Mouse (Mus musculus): ENCODE measurements around the gene Il4ra. TPM values are rescaled to one million over a fixed set of nuclear protein-coding genes. Genes with fewer than 3 reads are reported as not detected.

The Il4ra gene
- polyA plus RNA-seq, 1 experiment from 2014 or later: 13.1 TPM

- H3K4me1 ChIP-seq (ENCODE audit: insufficient read depth, low read length): peaks cover 8% of the 10 kb centered on the region
Measured at GRCm38 (mm10) chr7:125601821-125602448, 50.0 kb downstream of the Il4ra start.

GRCm38 (mm10) chr7:125603185-125603631 is 51.3 kb downstream of the Il4ra start, which contains the start of gene Il21r:
Il21r (plus strand) TSS chr7:125603429.
- ATAC-seq (ENCODE audit: low FRiP score, low TSS enrichment): no peak
- H3K9me3 ChIP-seq (ENCODE audit: low read length): no peaks in the 10 kb centered on the region
- H3K36me3 ChIP-seq (ENCODE audit: insufficient read depth, low read length): no peaks in the 10 kb centered on the region
- 70% methylated on average over 11 of the region's 11 CpGs for WGBS
- no peak within 1 kb of the TSS for H3K27ac ChIP-seq (ENCODE audit: low read length)
- H3K9ac ChIP-seq (replicated peaks; ENCODE audit: low read length): no peak within 1 kb of the TSS
- H3K4me3 ChIP-seq (ENCODE audit: low read length): no peak within 1 kb of the TSS
- no peaks in the 10 kb centered on the region for H3K27me3 ChIP-seq (ENCODE audit: insufficient read depth, low read length)
- H3K4me2 ChIP-seq (replicated peaks; ENCODE audit: low read depth, low read length): no peak within 1 kb of the TSS
- peaks cover 8% of the 10 kb centered on the region for H3K4me1 ChIP-seq (ENCODE audit: insufficient read depth, low read length)

More at GRCm38 (mm10) chr7:125601821-125602448, 50.0 kb downstream of the Il4ra start:
- Histone ChIP-seq H3K4me2 (replicated peaks; ENCODE audit: low read depth, low read length) (no peak overlapping the region), H3K27me3 (ENCODE audit: insufficient read depth, low read length) (no peaks in the 10 kb centered on the region), H3K36me3 (ENCODE audit: insufficient read depth, low read length) (no peaks in the 10 kb centered on the region), H3K27ac (ENCODE audit: low read length) (no peak overlapping the region), H3K4me3 (ENCODE audit: low read length) (no peak overlapping the region), H3K9me3 (ENCODE audit: low read length) (no peaks in the 10 kb centered on the region), H3K9ac (replicated peaks; ENCODE audit: low read length) (no peak overlapping the region)
- ATAC-seq (ENCODE audit: low FRiP score, low TSS enrichment): no peak
- 48% methylated on average over 11 of the region's 11 CpGs for WGBS

- Histone ChIP-seq H3K9ac (replicated peaks; ENCODE audit: low read length) (no peak overlapping the region), H3K4me2 (replicated peaks; ENCODE audit: low read depth, low read length) (no peak overlapping the region), H3K4me3 (ENCODE audit: low read length) (no peak overlapping the region), H3K9me3 (ENCODE audit: low read length) (0 out of 2 replicates have a peak, but pooled peaks cover 4% of the 10 kb centered on the region), H3K27me3 (ENCODE audit: insufficient read depth, low read length) (no peaks in the 10 kb centered on the region), H3K27ac (ENCODE audit: low read length) (no peak overlapping the region), H3K4me1 (ENCODE audit: insufficient read depth, low read length) (peaks cover 8% of the 10 kb centered on the region), H3K36me3 (ENCODE audit: insufficient read depth, low read length) (no peaks in the 10 kb centered on the region)
- ATAC-seq (ENCODE audit: low FRiP score, low TSS enrichment): no peak
- 76% methylated on average over 12 of the region's 12 CpGs for WGBS
Measured at GRCm38 (mm10) chr7:125604362-125605319, 52.7 kb downstream of the Il4ra start.

- H3K27me3 ChIP-seq (ENCODE audit: insufficient read depth, low read length): no peaks in the 10 kb centered on the region
- ATAC-seq (ENCODE audit: low FRiP score, low TSS enrichment): no peak
- no peaks in the 10 kb centered on the region for H3K36me3 ChIP-seq (ENCODE audit: insufficient read depth, low read length)
- no peak overlapping the region for H3K4me3 ChIP-seq (ENCODE audit: low read length)
- no peak overlapping the region for H3K9ac ChIP-seq (replicated peaks; ENCODE audit: low read length)
- peaks cover 4% of the 10 kb centered on the region for H3K4me1 ChIP-seq (ENCODE audit: insufficient read depth, low read length)
- no peak overlapping the region for H3K4me2 ChIP-seq (replicated peaks; ENCODE audit: low read depth, low read length)
- no peak overlapping the region for H3K27ac ChIP-seq (ENCODE audit: low read length)
- 58% methylated on average over 4 of the region's 4 CpGs for WGBS
- H3K9me3 ChIP-seq (ENCODE audit: low read length): 0 out of 2 replicates have a peak, but pooled peaks cover 4% of the 10 kb centered on the region
Measured at GRCm38 (mm10) chr7:125605725-125606139, 53.8 kb downstream of the Il4ra start.

GRCm38 (mm10) chr7:125606265-125607164 is 54.6 kb downstream of the Il4ra start:
- no peak for ATAC-seq (ENCODE audit: low FRiP score, low TSS enrichment)

GRCm38 (mm10) chr7:125607384-125608182 is 55.7 kb downstream of the Il4ra start:
- 65% methylated on average over 6 of the region's 6 CpGs for WGBS

More at GRCm38 (mm10) chr7:125606265-125607164, 54.6 kb downstream of the Il4ra start:
- Histone ChIP-seq H3K4me2 (replicated peaks; ENCODE audit: low read depth, low read length) (no peak overlapping the region), H3K9me3 (ENCODE audit: low read length) (0 out of 2 replicates have a peak, but pooled peaks cover 4% of the 10 kb centered on the region), H3K4me1 (ENCODE audit: insufficient read depth, low read length) (no peaks in the 10 kb centered on the region), H3K36me3 (ENCODE audit: insufficient read depth, low read length) (no peaks in the 10 kb centered on the region), H3K9ac (replicated peaks; ENCODE audit: low read length) (no peak overlapping the region), H3K27me3 (ENCODE audit: insufficient read depth, low read length) (no peaks in the 10 kb centered on the region), H3K4me3 (ENCODE audit: low read length) (no peak overlapping the region), H3K27ac (ENCODE audit: low read length) (no peak overlapping the region)
- 80% methylated on average over 2 of the region's 2 CpGs for WGBS

GRCm38 (mm10) chr7:125608183-125608688 is 56.3 kb downstream of the Il4ra start:
- no peak overlapping the region for H3K27ac ChIP-seq (ENCODE audit: low read length)
- no peaks in the 10 kb centered on the region for H3K4me1 ChIP-seq (ENCODE audit: insufficient read depth, low read length)
- H3K36me3 ChIP-seq (ENCODE audit: insufficient read depth, low read length): no peaks in the 10 kb centered on the region
- no peak for ATAC-seq (ENCODE audit: low FRiP score, low TSS enrichment)
- WGBS: 88% methylated on average over 4 of the region's 4 CpGs
- H3K27me3 ChIP-seq (ENCODE audit: insufficient read depth, low read length): no peaks in the 10 kb centered on the region
- H3K9me3 ChIP-seq (ENCODE audit: low read length): 0 out of 2 replicates have a peak, but pooled peaks cover 4% of the 10 kb centered on the region
- H3K4me3 ChIP-seq (ENCODE audit: low read length): no peak overlapping the region
- H3K9ac ChIP-seq (replicated peaks; ENCODE audit: low read length): no peak overlapping the region
- H3K4me2 ChIP-seq (replicated peaks; ENCODE audit: low read depth, low read length): no peak overlapping the region

More at GRCm38 (mm10) chr7:125607384-125608182, 55.7 kb downstream of the Il4ra start:
- Histone ChIP-seq H3K27ac (ENCODE audit: low read length) (no peak overlapping the region), H3K4me1 (ENCODE audit: insufficient read depth, low read length) (no peaks in the 10 kb centered on the region), H3K9ac (replicated peaks; ENCODE audit: low read length) (no peak overlapping the region), H3K36me3 (ENCODE audit: insufficient read depth, low read length) (no peaks in the 10 kb centered on the region), H3K9me3 (ENCODE audit: low read length) (0 out of 2 replicates have a peak, but pooled peaks cover 4% of the 10 kb centered on the region), H3K4me3 (ENCODE audit: low read length) (no peak overlapping the region), H3K4me2 (replicated peaks; ENCODE audit: low read depth, low read length) (no peak overlapping the region), H3K27me3 (ENCODE audit: insufficient read depth, low read length) (no peaks in the 10 kb centered on the region)
- no peak for ATAC-seq (ENCODE audit: low FRiP score, low TSS enrichment)

- Histone ChIP-seq H3K36me3 (ENCODE audit: insufficient read depth, low read length) (no peaks in the 10 kb centered on the region), H3K9ac (replicated peaks; ENCODE audit: low read length) (no peak overlapping the region), H3K4me1 (ENCODE audit: insufficient read depth, low read length) (no peaks in the 10 kb centered on the region), H3K27me3 (ENCODE audit: insufficient read depth, low read length) (no peaks in the 10 kb centered on the region), H3K4me2 (replicated peaks; ENCODE audit: low read depth, low read length) (no peak overlapping the region), H3K9me3 (ENCODE audit: low read length) (0 out of 2 replicates have a peak, but pooled peaks cover 4% of the 10 kb centered on the region), H3K4me3 (ENCODE audit: low read length) (no peak overlapping the region), H3K27ac (ENCODE audit: low read length) (no peak overlapping the region)
- no peak for ATAC-seq (ENCODE audit: low FRiP score, low TSS enrichment)
- 71% methylated on average over 5 of the region's 5 CpGs for WGBS
Measured at GRCm38 (mm10) chr7:125613579-125613978, 61.7 kb downstream of the Il4ra start.
